Mouse (Mus musculus) embryonic facial prominence, embryonic 12.5 days (tissue): ENCODE measurements around the gene Ccdc85c. TPM values are rescaled to one million over a fixed set of nuclear protein-coding genes. Genes with fewer than 3 reads are reported as not detected.

ENCODE experiments used
- ATAC-seq: fragments of 200-750 bp; cut with Nextera tagmentation; 2 replicates; pipeline ENCODE4 v1.8.0; 2017; ENCODE audit not compliant: insufficient number of reproducible peaks, insufficient read depth, low FRiP score, low TSS enrichment
- H3K27ac ChIP-seq: fragments of 300-500 bp; sonication (generic); 2 replicates; pipeline ENCODE4 v1.5.1; 2016; ENCODE audit warnings: mild to moderate bottlenecking
- H3K27me3 ChIP-seq: fragments of 300-500 bp; sonication (generic); 2 replicates; pipeline ENCODE4 v1.6.1; 2016; ENCODE audit warnings: mild to moderate bottlenecking, moderate library complexity
- H3K36me3 ChIP-seq: fragments of 300-500 bp; sonication (generic); 2 replicates; pipeline ENCODE4 v1.6.1; 2016; ENCODE audit warnings: mild to moderate bottlenecking
- H3K4me1 ChIP-seq: fragments of 300-500 bp; sonication (generic); 2 replicates; pipeline ENCODE4 v1.6.1; 2016
- H3K4me2 ChIP-seq: fragments of 300-500 bp; sonication (generic); replicated peaks from 2 replicates; pipeline ENCODE4 v1.6.1; 2016; ENCODE audit warnings: mild to moderate bottlenecking, moderate library complexity
- H3K4me3 ChIP-seq: fragments of 300-500 bp; sonication (generic); 2 replicates; pipeline ENCODE4 v1.5.1; 2016; ENCODE audit warnings: mild to moderate bottlenecking
- H3K9ac ChIP-seq: fragments of 300-500 bp; sonication (generic); 2 replicates; pipeline ENCODE4 v1.6.1; 2016; ENCODE audit warnings: mild to moderate bottlenecking, moderate library complexity
- H3K9me3 ChIP-seq: fragments of 300-500 bp; sonication (generic); 2 replicates; pipeline ENCODE4 v1.6.1; 2016; ENCODE audit warnings: mild to moderate bottlenecking, moderate library complexity
- WGBS: fragments of 180-500 bp; shearing (Covaris S2); methylation state at CpG from one replicate; pipeline ENCODE4 v1.1.7; 2016; 5-methylcytosine and 5-hydroxymethylcytosine counted together
- polyA plus RNA-seq: library from polyadenylated mRNA; unstranded; fragments of >200 nt; fragmentation: Nextera tagmentation; extraction: Ambion mirVana; gene quantifications from 2 replicates; pipeline ENCODE4 v1.2.1, GENCODE M21; 2016

The Ccdc85c gene
- polyA plus RNA-seq, 1 experiment from 2014 or later = 7.7 TPM

DNA sequence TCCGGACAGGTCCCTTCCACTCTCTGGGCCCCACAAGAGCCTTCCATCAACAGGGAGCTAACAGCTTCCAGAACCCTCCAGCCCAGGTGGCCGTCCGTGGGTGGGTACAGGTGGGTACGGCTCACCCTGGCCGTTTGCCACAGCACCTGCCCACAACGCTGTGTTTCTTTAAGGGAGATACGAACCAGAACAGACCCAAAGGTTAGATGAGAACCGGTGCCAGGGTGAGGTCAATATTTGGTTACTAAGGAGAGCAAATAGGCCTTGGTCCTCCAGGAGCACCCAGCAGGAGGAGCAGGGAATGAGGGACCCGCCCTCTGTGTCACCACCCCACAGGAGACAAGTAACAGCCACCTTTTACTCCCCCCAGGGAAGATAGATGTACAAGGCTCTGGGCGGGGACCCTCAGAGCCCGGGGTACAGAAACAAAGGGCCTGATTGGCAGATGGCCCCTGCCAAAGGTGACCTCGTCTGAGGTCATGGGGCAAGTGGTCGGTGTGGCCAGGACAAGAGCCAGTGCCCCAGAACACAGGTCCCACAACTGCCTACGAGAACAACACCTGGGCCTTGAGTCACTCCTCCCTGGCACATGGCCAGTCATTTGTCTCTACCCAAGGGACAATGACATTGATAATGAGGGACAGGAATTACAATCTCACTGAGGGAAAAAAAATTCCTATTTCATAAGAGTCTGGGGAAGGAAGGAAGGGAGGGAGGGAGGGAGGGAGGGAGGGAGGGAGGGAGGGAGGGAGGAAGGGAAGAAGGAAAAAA lies 40.2 kb downstream of the Ccdc85c start:
- H3K27me3 ChIP-seq = no peaks in the 10 kb centered on the region
- H3K36me3 ChIP-seq = no peaks in the 10 kb centered on the region
- no peak overlapping the region for H3K4me3 ChIP-seq
- H3K9me3 ChIP-seq = no peaks in the 10 kb centered on the region
- 80% methylated on average over 14 of the region's 14 CpGs for WGBS
- H3K4me1 ChIP-seq = peaks cover 38% of the 10 kb centered on the region
- no peak overlapping the region for H3K27ac ChIP-seq
- no peak overlapping the region for H3K4me2 ChIP-seq
- no peak overlapping the region for H3K9ac ChIP-seq
- no peak for ATAC-seq

DNA sequence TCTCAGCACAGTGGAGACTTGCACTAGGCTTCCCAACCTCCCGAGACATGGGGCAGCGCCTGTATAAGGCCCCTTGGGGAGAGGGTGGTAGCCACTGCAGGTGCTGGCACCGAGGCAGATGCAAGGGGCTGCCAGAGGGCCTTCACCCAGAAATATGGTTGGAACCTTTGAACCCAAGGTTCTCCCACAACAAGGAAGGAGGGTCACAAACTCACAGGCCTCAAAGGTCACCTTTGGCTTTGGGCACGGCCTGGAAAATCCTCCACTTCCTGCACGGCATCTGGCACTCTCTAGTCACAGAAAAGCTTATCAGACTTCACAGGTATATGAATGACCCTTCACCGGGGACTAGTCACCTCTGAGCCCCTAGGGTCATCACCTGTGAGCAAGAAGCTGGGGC lies 41.5 kb downstream of the Ccdc85c start:
- Histone ChIP-seq H3K4me3 (no peak overlapping the region), H3K36me3 (no peaks in the 10 kb centered on the region), H3K27me3 (no peaks in the 10 kb centered on the region), H3K9ac (no peak overlapping the region), H3K9me3 (no peaks in the 10 kb centered on the region), H3K27ac (no peak overlapping the region), H3K4me1 (peaks cover 27% of the 10 kb centered on the region), H3K4me2 (no peak overlapping the region)
- no peak for ATAC-seq
- 74% methylated on average over 6 of the region's 6 CpGs for WGBS

DNA sequence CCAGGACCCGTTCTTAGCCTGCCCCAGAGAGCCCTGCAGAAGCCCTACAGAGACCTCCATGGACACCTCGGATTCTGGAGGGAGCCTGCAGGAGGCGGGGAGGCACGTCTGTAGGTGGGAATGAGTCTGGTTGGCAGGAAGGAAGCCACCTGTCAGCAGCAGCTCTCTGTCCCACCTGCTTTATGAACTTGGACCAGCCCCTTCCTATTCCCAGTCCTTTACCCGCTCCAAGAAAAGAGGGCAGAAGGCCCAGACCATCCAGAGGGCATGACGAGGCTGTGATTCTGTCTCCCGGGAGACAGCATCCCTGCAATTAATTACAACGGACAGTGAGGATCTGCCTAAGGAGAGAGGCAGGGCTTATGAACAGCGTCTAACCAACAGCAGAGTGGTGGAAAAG lies 43.3 kb downstream of the Ccdc85c start:
- no peaks in the 10 kb centered on the region for H3K27me3 ChIP-seq
- no peaks in the 10 kb centered on the region for H3K9me3 ChIP-seq
- no peak overlapping the region for H3K9ac ChIP-seq
- no peak overlapping the region for H3K4me3 ChIP-seq
- no peak for ATAC-seq
- H3K4me2 ChIP-seq = no peak overlapping the region
- peaks cover 16% of the 10 kb centered on the region; the same call in 1 of the 2 replicates for H3K4me1 ChIP-seq
- no peak overlapping the region for H3K27ac ChIP-seq
- no peaks in the 10 kb centered on the region for H3K36me3 ChIP-seq
- WGBS = 46% methylated on average over 9 of the region's 9 CpGs

DNA sequence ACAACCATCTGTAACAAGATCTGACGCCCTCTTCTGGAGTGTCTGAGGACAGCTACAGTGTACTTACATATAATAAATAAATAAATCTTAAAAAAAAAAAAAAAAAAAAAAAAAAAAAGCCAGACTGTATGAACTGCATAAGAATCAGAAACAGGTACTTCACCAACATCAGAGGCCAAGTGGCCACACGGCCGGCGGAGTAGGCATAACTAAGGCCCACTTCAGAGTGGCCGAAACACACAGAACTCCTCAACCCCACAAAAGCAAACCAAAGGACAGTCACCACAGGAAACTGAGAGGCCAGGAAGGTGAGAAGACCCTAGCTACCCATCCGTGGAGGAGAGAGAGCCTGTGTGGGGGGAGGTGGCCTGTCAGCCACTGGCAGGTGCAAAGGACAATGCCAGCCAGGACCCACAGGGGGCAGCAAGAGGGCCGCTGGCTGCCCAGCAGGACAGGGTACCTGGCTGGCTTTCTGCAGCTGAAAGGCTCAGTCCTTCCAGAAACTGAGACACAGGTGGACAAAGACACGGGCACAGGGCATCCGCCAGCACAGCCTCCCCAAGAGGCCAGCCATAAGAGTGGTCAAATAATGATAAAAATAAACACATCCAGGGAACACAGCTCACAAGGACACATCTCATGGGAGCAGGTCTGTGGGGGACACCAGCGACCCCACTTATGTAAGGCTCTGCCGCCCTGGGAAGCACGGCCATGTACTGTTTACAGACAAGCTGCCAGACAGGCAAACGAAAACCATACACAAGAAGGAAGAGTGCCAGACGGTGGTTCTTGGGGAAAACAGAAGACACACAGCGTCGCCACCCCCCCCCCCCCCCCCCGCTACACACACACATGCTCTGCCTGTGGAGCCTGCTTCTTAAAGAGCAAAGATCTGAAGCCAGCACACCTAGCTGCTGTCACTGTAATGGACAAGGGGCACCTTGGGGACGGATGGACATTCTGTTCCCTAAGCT lies 44.1 kb downstream of the Ccdc85c start:
- Histone ChIP-seq H3K36me3 (no peaks in the 10 kb centered on the region), H3K4me1 (peaks cover 16% of the 10 kb centered on the region), H3K27me3 (no peaks in the 10 kb centered on the region), H3K9ac (no peak overlapping the region), H3K27ac (no peak overlapping the region), H3K4me3 (no peak overlapping the region), H3K4me2 (no peak overlapping the region), H3K9me3 (no peaks in the 10 kb centered on the region)
- no peak for ATAC-seq
- WGBS = 56% methylated on average over 16 of the region's 18 CpGs

DNA sequence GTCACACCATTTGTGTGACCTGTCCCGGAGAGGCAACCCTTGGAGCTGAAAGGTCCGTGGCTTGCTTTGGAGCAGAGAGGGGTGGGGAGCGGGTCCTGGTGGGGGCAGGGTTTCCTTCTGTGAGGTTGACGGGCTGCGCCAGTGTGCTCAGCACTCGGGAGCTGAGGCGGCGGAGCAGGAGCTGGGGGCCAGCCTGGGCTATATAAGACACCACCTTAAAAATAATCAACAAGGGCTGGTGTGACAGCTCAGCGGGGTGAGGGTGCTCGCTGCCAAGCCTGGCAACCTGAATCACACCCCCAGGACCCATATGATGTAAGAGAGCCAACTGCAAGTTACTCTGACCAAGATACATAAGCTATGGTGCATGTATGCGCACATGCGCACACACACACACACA lies 45.1 kb downstream of the Ccdc85c start:
- ATAC-seq = no peak
- no peaks in the 10 kb centered on the region for H3K9me3 ChIP-seq
- H3K4me2 ChIP-seq = no peak overlapping the region
- 69% methylated on average over 12 of the region's 12 CpGs for WGBS
- H3K36me3 ChIP-seq = no peaks in the 10 kb centered on the region
- no peaks in the 10 kb centered on the region for H3K27me3 ChIP-seq
- no peak overlapping the region for H3K4me3 ChIP-seq
- no peak overlapping the region for H3K9ac ChIP-seq
- peaks cover 25% of the 10 kb centered on the region for H3K4me1 ChIP-seq
- H3K27ac ChIP-seq = no peak overlapping the region

DNA sequence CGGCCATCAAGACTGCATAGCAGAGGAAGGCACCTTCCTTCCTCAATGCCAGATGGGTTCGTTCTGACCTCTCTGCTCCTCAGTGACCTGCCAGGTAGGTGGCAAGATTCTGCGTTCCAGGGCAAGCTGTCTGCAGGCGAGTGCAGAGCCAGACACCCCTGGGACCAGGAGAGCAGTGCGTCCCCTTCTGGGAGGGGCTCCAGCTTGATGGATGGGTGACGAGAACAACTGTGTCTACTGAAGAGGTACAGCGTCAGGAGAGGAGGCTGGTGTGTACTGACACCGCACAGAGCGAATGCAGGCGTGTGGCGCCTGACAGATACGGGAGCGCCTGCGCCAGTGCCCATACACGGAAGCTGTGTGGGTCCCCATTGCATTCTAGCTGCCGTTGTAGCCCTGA lies 47.7 kb downstream of the Ccdc85c start:
- no peak for ATAC-seq
- H3K4me2 ChIP-seq = no peak overlapping the region
- H3K4me1 ChIP-seq = peaks cover 41% of the 10 kb centered on the region
- H3K9me3 ChIP-seq = no peaks in the 10 kb centered on the region
- H3K9ac ChIP-seq = no peak overlapping the region
- H3K36me3 ChIP-seq = no peaks in the 10 kb centered on the region
- H3K27ac ChIP-seq = no peak overlapping the region
- H3K4me3 ChIP-seq = no peak overlapping the region
- 84% methylated on average over 16 of the region's 16 CpGs for WGBS
- no peaks in the 10 kb centered on the region for H3K27me3 ChIP-seq

DNA sequence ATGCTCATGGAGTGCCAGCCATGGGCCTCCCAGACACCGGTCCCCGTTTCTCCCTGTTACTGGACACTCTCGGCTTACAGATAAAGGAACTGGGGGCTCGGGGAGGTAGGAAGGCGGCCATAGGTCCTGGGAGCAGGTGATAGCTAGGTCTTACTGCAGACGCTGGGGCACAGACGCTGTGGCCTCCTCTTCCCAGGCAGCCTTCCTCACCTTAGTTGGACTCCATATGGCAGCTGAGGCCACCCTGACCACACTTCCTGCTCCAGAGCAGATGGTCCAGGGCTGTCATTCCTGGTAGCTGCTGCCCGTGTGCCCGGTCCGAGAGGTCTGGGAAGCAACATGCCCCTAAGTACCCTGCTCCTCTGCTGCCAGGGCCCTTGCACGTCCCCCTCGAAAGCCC lies 48.3 kb downstream of the Ccdc85c start:
- Histone ChIP-seq H3K9ac (no peak overlapping the region), H3K27ac (no peak overlapping the region), H3K4me2 (no peak overlapping the region), H3K4me1 (peaks cover 37% of the 10 kb centered on the region), H3K36me3 (no peaks in the 10 kb centered on the region), H3K9me3 (no peaks in the 10 kb centered on the region), H3K27me3 (no peaks in the 10 kb centered on the region), H3K4me3 (no peak overlapping the region)
- WGBS = 83% methylated on average over 12 of the region's 12 CpGs
- no peak for ATAC-seq

DNA sequence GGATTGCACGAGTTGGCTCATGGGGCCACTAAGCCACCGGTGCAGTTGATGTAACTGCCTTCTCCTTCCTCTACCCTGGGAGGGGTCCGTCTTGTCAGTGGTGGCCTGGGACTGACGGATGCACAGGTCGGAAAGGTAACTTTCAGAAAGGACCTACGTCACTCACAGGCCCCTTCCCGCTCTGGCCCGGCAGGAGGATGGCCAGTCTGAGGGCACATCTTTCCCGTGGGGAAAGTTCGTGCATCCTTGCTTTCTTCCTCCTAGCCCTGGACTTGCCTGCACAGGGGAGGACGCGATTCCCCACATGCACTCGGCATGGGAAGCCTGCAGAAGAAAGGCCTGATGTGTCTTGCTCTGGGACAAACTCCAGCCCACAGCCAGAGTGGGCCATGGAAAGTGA lies 49.0 kb downstream of the Ccdc85c start:
- Histone ChIP-seq H3K9ac (no peak overlapping the region), H3K4me1 (peaks cover 31% of the 10 kb centered on the region), H3K4me3 (no peak overlapping the region), H3K27ac (no peak overlapping the region), H3K36me3 (no peaks in the 10 kb centered on the region), H3K4me2 (no peak overlapping the region), H3K27me3 (no peaks in the 10 kb centered on the region), H3K9me3 (no peaks in the 10 kb centered on the region)
- no peak for ATAC-seq
- 75% methylated on average over 13 of the region's 13 CpGs for WGBS

DNA sequence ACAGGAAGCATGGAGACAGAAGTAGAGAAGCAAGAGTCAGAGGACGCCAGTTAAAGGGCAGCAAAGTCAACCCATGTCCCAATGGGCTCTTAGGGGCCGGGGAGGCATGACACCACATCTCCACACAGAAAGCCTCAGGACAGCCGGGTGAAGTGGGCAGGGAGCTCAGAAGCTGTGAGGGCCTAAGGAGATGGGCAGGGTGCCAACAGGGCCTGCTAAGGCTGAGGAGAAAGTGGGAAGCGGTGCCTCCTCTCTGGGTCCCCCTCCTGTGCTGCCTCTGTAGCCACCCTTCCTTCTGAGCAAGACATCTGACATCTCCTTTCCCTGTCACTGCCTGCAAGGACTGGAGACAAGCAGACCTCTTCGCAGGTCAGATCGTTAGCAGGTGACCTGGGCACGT lies 49.4 kb downstream of the Ccdc85c start:
- H3K4me3 ChIP-seq = no peak overlapping the region
- H3K27ac ChIP-seq = no peak overlapping the region
- peaks cover 32% of the 10 kb centered on the region for H3K4me1 ChIP-seq
- no peaks in the 10 kb centered on the region for H3K36me3 ChIP-seq
- no peaks in the 10 kb centered on the region for H3K27me3 ChIP-seq
- 63% methylated on average over 7 of the region's 7 CpGs for WGBS
- no peak overlapping the region for H3K4me2 ChIP-seq
- ATAC-seq = no peak
- no peak overlapping the region for H3K9ac ChIP-seq
- no peaks in the 10 kb centered on the region for H3K9me3 ChIP-seq

DNA sequence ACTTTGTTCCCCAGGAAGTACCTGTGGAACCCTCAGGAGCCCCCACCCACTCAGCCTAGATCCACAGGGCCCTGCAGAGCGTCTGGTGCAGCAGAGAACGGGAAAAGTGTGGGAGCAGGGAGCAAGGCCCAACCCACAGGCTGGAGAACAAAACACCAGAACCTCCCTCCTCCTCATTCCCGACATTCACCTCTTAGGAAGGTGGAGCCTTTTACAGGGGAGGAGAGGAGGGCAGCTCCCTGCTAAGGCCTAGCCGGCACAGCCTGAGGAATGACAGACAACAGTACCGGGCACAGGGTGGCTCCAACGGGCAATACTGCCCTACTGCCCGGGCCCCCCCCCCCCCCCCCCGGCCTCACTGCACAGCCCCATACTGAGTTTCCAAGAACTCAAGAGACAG lies 51.9 kb downstream of the Ccdc85c start:
- no peak for ATAC-seq
- 39% methylated on average over 8 of the region's 8 CpGs for WGBS
- H3K4me3 ChIP-seq = no peak overlapping the region
- H3K9ac ChIP-seq = no peak overlapping the region
- peaks cover 56% of the 10 kb centered on the region for H3K4me1 ChIP-seq
- no peaks in the 10 kb centered on the region for H3K9me3 ChIP-seq
- no peaks in the 10 kb centered on the region for H3K36me3 ChIP-seq
- H3K27me3 ChIP-seq = no peaks in the 10 kb centered on the region
- H3K4me2 ChIP-seq = no peak overlapping the region
- H3K27ac ChIP-seq = no peak overlapping the region

DNA sequence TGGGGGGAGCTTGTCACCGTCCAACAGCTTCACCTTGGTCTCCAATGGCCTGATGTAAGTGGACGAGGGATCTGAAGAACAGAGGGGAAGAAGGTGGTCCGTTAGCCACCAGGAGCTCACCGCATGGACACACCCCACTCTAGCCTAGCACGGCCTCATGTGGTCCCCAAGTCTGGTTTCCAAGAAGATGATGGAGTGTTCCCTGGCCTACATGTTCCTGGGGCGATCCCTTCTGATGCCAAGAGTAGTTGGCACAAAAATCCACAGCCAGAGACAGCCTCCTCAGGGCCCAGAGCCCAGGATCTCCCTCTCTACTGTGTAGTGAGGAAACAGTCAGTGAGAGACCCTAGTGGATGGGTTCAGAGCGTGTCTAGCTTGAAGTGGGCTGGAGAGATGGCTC lies 53.5 kb downstream of the Ccdc85c start:
- ATAC-seq = no peak
- H3K27ac ChIP-seq = no peak overlapping the region
- no peaks in the 10 kb centered on the region for H3K27me3 ChIP-seq
- no peaks in the 10 kb centered on the region for H3K9me3 ChIP-seq
- H3K36me3 ChIP-seq = no peaks in the 10 kb centered on the region
- H3K4me3 ChIP-seq = no peak overlapping the region
- whole genome bisulfite sequencing = 92% methylated on average over 7 of the region's 7 CpGs
- H3K4me1 ChIP-seq = peaks cover 67% of the 10 kb centered on the region
- no peak overlapping the region for H3K9ac ChIP-seq
- no peak overlapping the region for H3K4me2 ChIP-seq

DNA sequence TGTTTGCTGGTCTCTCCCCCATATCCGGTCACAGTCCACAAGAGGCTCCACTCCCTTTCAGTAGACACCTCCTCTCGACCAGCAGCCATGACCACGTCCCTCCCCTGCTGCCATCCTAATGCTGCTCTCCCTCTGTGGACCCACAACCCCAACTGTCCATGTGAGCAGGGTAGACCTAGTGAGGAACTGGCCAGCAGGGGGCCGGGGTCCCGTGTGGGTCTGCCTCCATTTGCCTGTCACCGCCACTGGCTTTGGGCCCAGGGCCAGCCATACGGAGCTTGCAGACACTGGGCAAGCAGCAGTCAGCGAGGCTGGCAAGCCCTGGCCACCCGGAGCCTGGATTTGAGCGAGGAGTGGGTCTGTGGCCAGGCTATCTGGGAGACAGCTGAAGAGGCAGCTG lies 54.0 kb downstream of the Ccdc85c start:
- peaks cover 71% of the 10 kb centered on the region for H3K4me1 ChIP-seq
- H3K9ac ChIP-seq = no peak overlapping the region
- H3K27me3 ChIP-seq = no peaks in the 10 kb centered on the region
- ATAC-seq = no peak
- no peaks in the 10 kb centered on the region for H3K9me3 ChIP-seq
- WGBS = 69% methylated on average over 10 of the region's 10 CpGs
- no peaks in the 10 kb centered on the region for H3K36me3 ChIP-seq
- no peak overlapping the region for H3K4me2 ChIP-seq
- H3K27ac ChIP-seq = no peak overlapping the region
- H3K4me3 ChIP-seq = no peak overlapping the region
